Mouse (Mus musculus) layer of hippocampus, adult 9-10 months (tissue): ENCODE results near the gene Glrx3.

Experiments used
- DNase-seq: peaks from one replicate; pipeline ENCODE4 v3.0.0; 2022; ENCODE audit warnings: low spot score

Glrx3 gene

GRCm38 (mm10) chr7:137472149-137472548 is 34.7 kb downstream of the Glrx3 start:
- DNase-seq: no peak

GRCm38 (mm10) chr7:137477950-137478620 is 40.7 kb downstream of the Glrx3 start:
- peak; percentile 93 for DNase-seq

DNA sequence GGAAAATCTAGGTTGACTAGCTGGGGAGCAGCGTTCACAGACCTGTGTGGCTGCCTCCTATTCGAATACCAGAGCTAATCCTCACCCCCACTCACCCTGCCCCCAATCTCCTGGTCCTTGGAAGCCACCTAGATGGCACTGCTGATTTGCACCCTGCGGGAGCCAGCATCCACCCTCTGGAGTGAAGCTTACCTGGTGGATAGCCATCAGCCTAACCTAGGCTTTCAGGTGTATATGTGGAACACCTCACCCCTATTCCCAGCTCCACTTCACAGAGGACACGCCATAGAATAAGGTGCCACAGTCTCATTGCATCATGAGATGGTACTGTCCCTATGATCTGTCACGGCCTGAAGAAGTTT is 41.2 kb downstream of the Glrx3 start:
- no peak for DNase-seq

DNA sequence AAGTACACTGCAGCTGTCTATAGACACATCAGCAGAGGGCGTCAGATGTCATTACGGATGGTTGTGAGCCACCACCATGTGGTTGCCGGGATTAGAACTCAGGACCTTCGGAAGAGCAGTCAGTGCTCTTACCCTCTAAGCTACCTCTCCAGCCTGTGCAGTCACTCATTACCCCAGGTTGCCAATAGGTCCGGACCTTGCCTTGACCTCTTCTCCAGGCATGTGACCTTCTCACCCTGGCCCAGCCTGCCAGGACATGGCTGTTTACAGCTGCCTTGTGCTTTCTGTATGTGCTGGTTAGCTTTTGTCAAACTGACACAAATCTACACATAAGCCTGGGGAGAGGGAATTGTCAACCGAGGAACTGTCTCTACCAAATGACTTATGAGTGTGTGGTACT is 43.4 kb downstream of the Glrx3 start:
- DNase-seq: no peak

- DNase-seq: no peak
Observed at GRCm38 (mm10) chr7:137483987-137484386, 46.6 kb downstream of the Glrx3 start.

DNA sequence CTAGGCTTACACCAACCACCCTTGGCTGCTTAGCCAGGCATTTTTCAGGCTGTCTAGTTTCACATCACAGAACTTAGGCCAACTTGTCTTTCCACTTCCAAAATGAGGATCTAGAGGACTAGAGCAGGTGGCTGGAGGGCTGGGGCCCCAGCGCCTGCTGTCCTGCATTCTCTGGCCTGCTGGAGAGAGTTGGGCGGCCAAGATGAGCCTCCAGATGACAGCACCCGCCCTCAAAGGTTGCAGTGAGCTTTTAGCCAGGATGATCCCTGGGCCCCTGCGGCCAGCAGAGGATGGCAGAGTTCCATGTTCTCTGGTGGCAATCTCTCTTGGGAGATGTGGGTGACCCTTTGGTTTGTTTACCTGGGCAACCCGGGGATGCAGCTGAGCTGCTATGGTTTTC is 51.0 kb downstream of the Glrx3 start:
- no peak for DNase-seq

DNA sequence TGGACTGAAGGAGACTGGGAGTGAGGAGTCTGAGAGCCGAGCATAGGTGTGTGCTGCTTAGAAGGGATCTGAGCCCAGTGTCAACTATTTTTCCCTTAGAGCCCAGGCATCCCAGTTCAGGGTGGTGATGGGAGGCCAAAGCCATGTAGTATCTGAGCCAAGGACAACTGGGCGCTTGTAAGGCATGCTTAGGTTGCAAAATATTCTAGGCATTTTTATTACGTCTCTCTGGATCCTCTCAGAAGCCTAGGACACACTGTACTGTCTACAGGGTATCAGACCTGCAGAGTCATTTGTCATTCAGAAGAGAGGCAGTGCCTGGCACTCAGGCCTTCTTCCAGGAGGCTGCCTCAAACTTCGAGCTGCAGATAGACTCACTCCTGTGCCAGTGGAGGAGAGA is 53.3 kb downstream of the Glrx3 start:
- DNase-seq: no peak

- no peak for DNase-seq
Observed at GRCm38 (mm10) chr7:137492307-137492973, 55.0 kb downstream of the Glrx3 start.

- DNase-seq: no peak
Observed at GRCm38 (mm10) chr7:137498736-137499135, 61.3 kb downstream of the Glrx3 start.

GRCm38 (mm10) chr7:137517588-137517987 is 80.2 kb downstream of the Glrx3 start:
- DNase-seq: no peak

GRCm38 (mm10) chr7:137518028-137518576 is 80.7 kb downstream of the Glrx3 start:
- DNase-seq: no peak
